Mouse (Mus musculus): ENCODE data around the gene Zbtb32. TPM values are rescaled to one million over a fixed set of nuclear protein-coding genes. Genes with fewer than 3 reads are reported as not detected.

Zbtb32 gene
- polyA plus RNA-seq, 1 experiment from 2014 or later, result 0.27 TPM

GRCm38 (mm10) chr7:30563117-30563905 is 35.4 kb downstream of the Zbtb32 start, which contains the start of the genes U2af1l4, Gm49396 and Psenen:
Gene U2af1l4 (plus strand): TSS chr7:30563301.
Gene Gm49396 (plus strand): TSS chr7:30563344.
Gene Psenen (minus strand): TSS chr7:30563627.
- Histone ChIP-seq H3K4me3 (peak within 1 kb of the TSS; percentile 76), H3K4me1 (peaks cover 33% of the 10 kb centered on the region), H3K27ac (peak within 1 kb of the TSS; percentile 96), H3K36me3 (peaks cover 34% of the 10 kb centered on the region), H3K9me3 (no peaks in the 10 kb centered on the region), H3K4me2 (peak within 1 kb of the TSS; percentile 82), H3K9ac (peak within 1 kb of the TSS; percentile 83), H3K27me3 (no peaks in the 10 kb centered on the region)
- peak; percentile 84 for ATAC-seq (ENCODE audit: insufficient number of reproducible peaks, insufficient read depth, low FRiP score, low TSS enrichment, low read depth)
- under 1% methylated on average over 45 of the region's 45 CpGs for WGBS

- Histone ChIP-seq H3K9me3 (no peaks in the 10 kb centered on the region), H3K36me3 (peaks cover 30% of the 10 kb centered on the region), H3K9ac (peak overlapping the region; percentile 83), H3K4me2 (peak overlapping the region; percentile 82), H3K27ac (peak overlapping the region; percentile 80), H3K4me1 (peaks cover 37% of the 10 kb centered on the region), H3K27me3 (no peaks in the 10 kb centered on the region), H3K4me3 (peak overlapping the region; percentile 76)
- WGBS, result 2% methylated on average over 27 of the region's 27 CpGs
- ATAC-seq (ENCODE audit: insufficient number of reproducible peaks, insufficient read depth, low FRiP score, low TSS enrichment, low read depth), result no peak
Observed at GRCm38 (mm10) chr7:30562526-30563116, 36.1 kb downstream of the Zbtb32 start.

DNA sequence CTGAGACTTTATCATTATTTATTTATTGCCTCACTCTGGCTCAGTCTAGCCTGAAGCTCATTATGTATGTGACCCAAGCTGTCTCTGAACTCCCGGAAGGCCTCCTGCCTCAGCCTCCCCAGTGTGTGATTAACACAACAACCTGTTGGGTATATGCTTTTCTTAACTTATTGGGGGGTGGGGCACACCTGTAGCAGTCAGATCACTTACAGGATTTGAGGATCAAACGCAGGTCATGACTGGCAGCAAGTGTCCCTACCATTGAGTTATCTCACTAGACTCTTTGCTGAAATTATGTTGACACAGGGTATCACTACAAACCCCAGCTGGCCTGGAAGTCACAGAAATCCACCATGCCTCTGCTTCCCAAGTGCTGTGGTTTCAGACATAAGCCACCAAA is 38.4 kb downstream of the Zbtb32 start:
- H3K27ac ChIP-seq, result no peak overlapping the region
- no peaks in the 10 kb centered on the region for H3K9me3 ChIP-seq
- ATAC-seq (ENCODE audit: insufficient number of reproducible peaks, insufficient read depth, low FRiP score, low TSS enrichment, low read depth), result no peak
- H3K4me3 ChIP-seq, result peak overlapping the region; percentile 69; the same call in 1 of the 2 replicates
- peaks cover 30% of the 10 kb centered on the region for H3K36me3 ChIP-seq
- H3K4me1 ChIP-seq, result peaks cover 37% of the 10 kb centered on the region
- peak overlapping the region; percentile 94 for H3K4me2 ChIP-seq
- no peaks in the 10 kb centered on the region for H3K27me3 ChIP-seq
- WGBS, result 71% methylated on average over 2 of the region's 2 CpGs
- H3K9ac ChIP-seq, result no peak overlapping the region

DNA sequence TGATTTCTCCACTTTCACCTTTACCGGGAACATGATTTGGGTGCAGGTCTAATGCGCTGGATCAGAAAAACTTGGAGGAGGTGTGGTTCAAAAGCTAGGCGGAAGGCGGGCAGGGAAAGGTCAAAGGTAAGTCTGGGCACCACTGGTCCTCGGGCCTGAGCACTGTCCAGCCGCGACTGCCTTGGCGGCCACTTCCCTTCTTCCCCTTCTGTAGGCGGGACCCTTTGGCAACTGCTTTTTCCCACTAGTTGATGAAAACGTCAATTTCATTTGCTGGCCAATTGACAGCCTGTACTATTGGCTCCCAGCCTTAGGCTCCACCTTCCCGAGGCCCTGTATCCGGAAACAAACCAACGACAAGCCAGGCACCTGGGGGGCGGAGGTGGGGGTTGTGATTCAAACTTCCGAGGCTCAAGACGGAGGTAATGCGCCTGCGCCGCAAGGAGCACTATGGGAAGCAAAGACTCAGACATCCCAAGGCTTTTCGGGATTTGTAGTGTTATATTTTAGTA is 39.2 kb downstream of the Zbtb32 start, which contains the start of gene Lin37:
TSS of gene Lin37 (minus strand) at position 396 of the 512 bp plus-strand sequence.
- H3K4me1 ChIP-seq, result peaks cover 37% of the 10 kb centered on the region
- no peaks in the 10 kb centered on the region for H3K9me3 ChIP-seq
- peak within 1 kb of the TSS; percentile 69 for H3K4me3 ChIP-seq
- peak; percentile 82 for ATAC-seq (ENCODE audit: insufficient number of reproducible peaks, insufficient read depth, low FRiP score, low TSS enrichment, low read depth)
- H3K27ac ChIP-seq, result no peak within 1 kb of the TSS; the same call in 1 of the 2 replicates
- H3K27me3 ChIP-seq, result no peaks in the 10 kb centered on the region
- 0% methylated on average over 20 of the region's 20 CpGs for WGBS
- peak within 1 kb of the TSS; percentile 94 for H3K4me2 ChIP-seq
- H3K36me3 ChIP-seq, result peaks cover 30% of the 10 kb centered on the region
- peak within 1 kb of the TSS; percentile 85 for H3K9ac ChIP-seq

GRCm38 (mm10) chr7:30558656-30559442 is 39.9 kb downstream of the Zbtb32 start:
- peaks cover 34% of the 10 kb centered on the region for H3K36me3 ChIP-seq
- no peaks in the 10 kb centered on the region for H3K27me3 ChIP-seq
- ATAC-seq (ENCODE audit: insufficient number of reproducible peaks, insufficient read depth, low FRiP score, low TSS enrichment, low read depth), result no peak
- peak overlapping the region; percentile 85 for H3K9ac ChIP-seq
- H3K9me3 ChIP-seq, result no peaks in the 10 kb centered on the region
- H3K4me1 ChIP-seq, result peaks cover 31% of the 10 kb centered on the region
- peak overlapping the region; percentile 69 for H3K4me3 ChIP-seq
- 15% methylated on average over 12 of the region's 12 CpGs for WGBS
- H3K27ac ChIP-seq, result no peak overlapping the region; the same call in 1 of the 2 replicates
- H3K4me2 ChIP-seq, result peak overlapping the region; percentile 94

- H3K27me3 ChIP-seq, result no peaks in the 10 kb centered on the region
- 90% methylated on average over 13 of the region's 13 CpGs for WGBS
- H3K36me3 ChIP-seq, result peaks cover 34% of the 10 kb centered on the region
- peak overlapping the region; percentile 69 for H3K4me3 ChIP-seq
- no peaks in the 10 kb centered on the region for H3K9me3 ChIP-seq
- ATAC-seq (ENCODE audit: insufficient number of reproducible peaks, insufficient read depth, low FRiP score, low TSS enrichment, low read depth), result no peak
- H3K4me1 ChIP-seq, result peaks cover 37% of the 10 kb centered on the region
- no peak overlapping the region for H3K27ac ChIP-seq
- H3K9ac ChIP-seq, result peak overlapping the region; percentile 85; the same call in 1 of the 2 replicates
- H3K4me2 ChIP-seq, result peak overlapping the region; percentile 94
Observed at GRCm38 (mm10) chr7:30557901-30558514, 40.7 kb downstream of the Zbtb32 start.

DNA sequence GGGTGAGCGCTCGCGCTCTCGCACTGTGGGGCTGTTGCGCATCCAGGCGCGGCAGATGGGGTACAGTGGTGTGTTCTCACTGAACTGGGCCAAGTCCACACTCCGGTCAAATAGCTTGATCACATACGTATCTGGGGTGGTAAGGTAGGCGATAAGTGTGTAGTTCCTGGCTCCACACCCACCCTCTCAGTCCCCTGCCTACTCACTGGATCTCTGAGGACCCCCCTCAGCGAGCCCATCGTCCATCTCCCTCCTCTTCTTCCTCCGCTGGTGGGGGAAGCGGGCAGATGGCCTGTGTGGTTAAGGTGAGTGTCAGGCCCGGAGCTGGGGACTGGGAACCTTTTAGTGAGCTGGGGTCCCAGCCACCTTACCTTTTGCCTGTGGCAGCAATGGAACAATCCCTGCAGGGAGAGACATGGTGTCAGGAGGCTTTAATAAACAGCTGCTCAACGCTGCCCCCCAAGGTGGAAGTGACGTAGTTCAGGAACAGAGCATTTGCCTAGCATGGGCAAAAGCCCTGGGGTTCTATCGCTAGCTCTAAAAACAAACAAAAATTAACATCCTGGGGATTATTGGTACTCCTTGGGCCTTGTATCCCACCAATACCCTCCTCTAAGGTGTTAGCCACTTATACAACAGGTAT is 41.7 kb downstream of the Zbtb32 start:
- no peak overlapping the region for H3K4me2 ChIP-seq
- H3K4me1 ChIP-seq, result peaks cover 38% of the 10 kb centered on the region
- H3K4me3 ChIP-seq, result no peak overlapping the region
- H3K9ac ChIP-seq, result no peak overlapping the region
- no peaks in the 10 kb centered on the region for H3K27me3 ChIP-seq
- no peaks in the 10 kb centered on the region for H3K9me3 ChIP-seq
- H3K27ac ChIP-seq, result no peak overlapping the region
- ATAC-seq (ENCODE audit: insufficient number of reproducible peaks, insufficient read depth, low FRiP score, low TSS enrichment, low read depth), result no peak
- peaks cover 34% of the 10 kb centered on the region for H3K36me3 ChIP-seq
- WGBS, result 94% methylated on average over 18 of the region's 18 CpGs

GRCm38 (mm10) chr7:30553810-30554584 is 44.7 kb downstream of the Zbtb32 start:
- ATAC-seq (ENCODE audit: insufficient number of reproducible peaks, insufficient read depth, low FRiP score, low TSS enrichment, low read depth), result no peak
- H3K4me3 ChIP-seq, result peak overlapping the region; percentile 61
- H3K4me2 ChIP-seq, result peak overlapping the region; percentile 94
- peaks cover 38% of the 10 kb centered on the region for H3K36me3 ChIP-seq
- H3K27me3 ChIP-seq, result no peaks in the 10 kb centered on the region
- no peaks in the 10 kb centered on the region for H3K9me3 ChIP-seq
- WGBS, result 87% methylated on average over 22 of the region's 22 CpGs
- peak overlapping the region; percentile 82 for H3K9ac ChIP-seq
- peaks cover 31% of the 10 kb centered on the region for H3K4me1 ChIP-seq
- no peak overlapping the region for H3K27ac ChIP-seq

GRCm38 (mm10) chr7:30553021-30553589 is 45.6 kb downstream of the Zbtb32 start:
- Histone ChIP-seq H3K36me3 (peaks cover 46% of the 10 kb centered on the region), H3K27ac (peak overlapping the region; percentile 99), H3K9ac (peak overlapping the region; percentile 82), H3K4me1 (peaks cover 22% of the 10 kb centered on the region), H3K4me2 (peak overlapping the region; percentile 94), H3K4me3 (peak overlapping the region; percentile 61), H3K9me3 (no peaks in the 10 kb centered on the region), H3K27me3 (no peaks in the 10 kb centered on the region)
- WGBS, result 6% methylated on average over 23 of the region's 23 CpGs
- no peak for ATAC-seq (ENCODE audit: insufficient number of reproducible peaks, insufficient read depth, low FRiP score, low TSS enrichment, low read depth)

All from embryonic facial prominence, embryonic 13.5 days (tissue).